Mouse (Mus musculus) adrenal gland, adult 18-20 months (tissue): ENCODE measurements around the gene Gm36210. TPM values are rescaled to one million over a fixed set of nuclear protein-coding genes. Genes with fewer than 3 reads are reported as not detected.
"Not testable (repeated sequence)": the region's sequence is repeated elsewhere in the genome, so short reads cannot be mapped to it uniquely, and the experiment has no call there.

Experiments used
- DNase-seq, 2 experiments: peaks; one replicate each; pipeline ENCODE4 v3.0.0; 2021 to 2022; ENCODE audit warnings: low spot score in 2 of 2
- total RNA-seq, 2 experiments: library from RNA; stranded (reverse); gene quantifications; 1 replicate in 1 of 2; 2 replicates in 1 of 2; pipeline ENCODE4 v1.2.3; 2021

Gm36210 gene
- total RNA-seq, 2 experiments from 2014 or later, result not detected

DNA sequence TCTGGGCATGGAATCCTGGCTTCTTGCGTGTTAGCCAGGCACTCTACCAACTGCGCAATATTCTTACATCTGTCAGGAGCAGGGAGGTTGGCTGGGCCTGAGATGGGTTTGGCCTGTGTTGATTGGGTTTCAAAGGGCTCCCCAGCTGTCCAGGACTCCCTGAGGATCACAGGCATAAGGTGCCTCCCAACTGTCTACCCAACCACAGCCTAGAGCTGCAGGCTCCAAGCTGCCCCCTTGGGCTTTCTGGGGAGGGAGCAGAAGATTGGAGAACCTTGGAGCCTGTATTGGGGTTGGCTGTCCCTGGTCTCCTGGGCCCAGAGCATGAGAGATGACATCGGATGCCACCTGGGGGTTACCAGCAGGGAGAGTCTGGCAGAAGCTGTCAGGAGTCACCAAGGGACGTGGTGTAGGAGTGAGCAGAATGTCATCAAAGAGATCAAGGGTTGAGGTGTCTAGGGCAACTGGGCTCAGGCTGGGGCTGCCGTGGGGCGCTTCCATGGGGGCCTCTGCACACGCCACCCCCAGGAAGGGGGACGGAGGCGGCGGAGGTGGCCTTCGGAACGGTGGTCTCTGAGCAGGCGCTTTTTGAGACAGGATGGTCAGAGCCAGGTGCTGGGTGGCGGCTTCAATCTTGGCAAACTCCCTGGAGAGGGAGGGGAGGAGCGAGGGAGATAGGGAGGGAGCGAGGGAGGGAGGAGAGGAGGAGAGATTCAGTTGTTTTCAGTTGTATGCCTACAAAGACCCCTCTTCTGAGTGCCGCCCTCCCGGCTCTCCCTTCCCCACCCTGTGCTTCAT lies 7.3 kb downstream of the Gm36210 start:
- DNase-seq, result no peak

DNA sequence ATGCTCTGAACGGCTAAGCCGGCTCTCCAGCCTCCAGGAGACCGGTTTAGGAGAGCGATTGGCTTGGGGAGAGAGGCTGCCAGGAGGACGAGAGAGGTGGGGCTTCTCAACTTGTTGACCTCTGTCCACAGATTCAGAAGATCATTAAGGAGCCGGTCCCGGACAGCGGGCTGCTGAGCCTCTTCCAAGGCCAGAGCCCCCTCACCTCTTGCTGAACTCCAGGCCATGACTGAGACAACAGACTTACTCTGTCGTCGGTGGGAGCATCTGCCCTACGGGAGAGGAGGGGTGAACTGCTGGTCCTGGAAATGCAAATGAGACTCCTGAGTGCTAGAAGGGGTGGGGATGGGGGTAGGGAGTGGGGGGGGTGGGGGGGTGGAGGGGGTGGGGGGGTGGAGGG lies 11.1 kb downstream of the Gm36210 start:
- DNase-seq, result no peak

DNA sequence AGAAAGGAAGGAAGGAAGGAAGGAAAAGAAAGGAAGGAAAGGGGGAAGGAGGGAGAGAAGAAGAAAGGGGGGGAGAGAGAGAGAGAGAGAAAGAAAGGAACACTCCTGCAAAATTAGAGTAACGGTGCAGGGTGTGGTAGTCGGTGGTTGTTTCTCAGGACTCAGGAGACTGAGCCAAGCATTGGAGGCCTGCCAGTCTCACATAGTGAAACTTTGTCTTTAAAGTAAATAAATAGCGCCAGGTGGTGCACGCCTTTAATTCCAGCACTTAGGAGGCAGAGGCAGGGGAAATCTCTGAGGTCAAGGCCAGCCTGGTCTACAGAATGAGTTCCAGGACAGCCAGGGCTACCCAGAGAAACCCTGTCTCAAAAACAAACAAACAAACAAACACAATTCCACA lies 19.6 kb downstream of the Gm36210 start:
- no peak for DNase-seq

DNA sequence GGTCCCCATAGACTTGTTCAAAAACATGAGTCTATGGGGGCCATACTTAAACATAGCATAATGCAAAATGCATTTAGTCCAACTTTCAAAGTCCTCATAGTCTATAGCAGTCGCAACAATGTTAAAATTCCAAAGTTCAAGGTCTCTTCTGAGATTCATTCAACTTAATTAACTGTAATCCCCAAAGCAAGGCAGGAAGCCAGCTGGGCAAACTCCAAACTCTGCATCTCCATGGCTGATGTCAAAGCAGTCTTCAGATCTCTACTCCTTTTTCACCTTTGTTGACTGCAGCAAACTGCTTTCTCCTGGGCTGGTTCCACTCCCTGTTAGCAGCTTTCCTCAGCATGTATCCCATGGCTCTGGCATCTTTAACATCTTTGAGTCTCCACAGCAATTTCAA lies 27.3 kb downstream of the Gm36210 start:
- not testable (repeated sequence) for DNase-seq

DNA sequence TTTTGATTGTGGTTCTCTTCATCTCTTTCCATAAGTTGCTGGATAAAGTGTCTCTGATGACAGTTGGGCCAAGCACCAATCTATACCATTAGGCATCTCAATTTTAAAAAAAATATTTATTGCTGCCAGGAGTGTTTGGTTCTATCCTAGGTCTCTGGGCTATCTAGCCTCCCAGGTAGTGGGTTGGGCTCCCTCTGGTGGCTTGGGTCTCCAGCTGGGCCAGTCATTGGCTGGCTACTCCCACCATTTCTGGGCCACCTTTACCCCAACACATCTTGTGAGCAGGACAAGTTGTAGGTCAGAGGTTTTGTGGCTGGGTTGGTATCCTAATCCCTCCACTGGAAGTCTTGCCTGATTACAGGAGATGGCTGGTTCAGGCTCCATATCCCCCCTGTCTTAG lies 28.1 kb downstream of the Gm36210 start:
- no peak for DNase-seq

DNA sequence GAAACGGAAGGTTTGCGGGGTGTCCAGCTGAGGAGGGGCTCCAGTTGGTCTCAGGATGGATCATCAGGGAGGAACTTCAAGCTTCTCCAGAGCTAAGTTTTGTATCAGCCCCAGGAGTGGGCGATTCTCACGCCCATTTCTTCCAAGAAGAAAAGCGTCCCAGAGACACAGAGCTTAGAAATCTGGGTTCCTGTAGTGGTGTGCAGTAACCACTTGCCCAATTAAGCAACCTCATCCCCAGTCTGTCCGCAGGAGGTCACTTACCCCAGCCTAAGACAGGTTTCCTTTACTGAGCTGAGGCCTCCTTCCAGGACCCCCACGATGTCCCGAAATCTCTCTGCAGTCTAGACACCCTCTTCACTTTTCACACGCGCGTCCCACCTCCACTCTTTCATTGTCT lies 29.1 kb downstream of the Gm36210 start:
- DNase-seq, result no peak

DNA sequence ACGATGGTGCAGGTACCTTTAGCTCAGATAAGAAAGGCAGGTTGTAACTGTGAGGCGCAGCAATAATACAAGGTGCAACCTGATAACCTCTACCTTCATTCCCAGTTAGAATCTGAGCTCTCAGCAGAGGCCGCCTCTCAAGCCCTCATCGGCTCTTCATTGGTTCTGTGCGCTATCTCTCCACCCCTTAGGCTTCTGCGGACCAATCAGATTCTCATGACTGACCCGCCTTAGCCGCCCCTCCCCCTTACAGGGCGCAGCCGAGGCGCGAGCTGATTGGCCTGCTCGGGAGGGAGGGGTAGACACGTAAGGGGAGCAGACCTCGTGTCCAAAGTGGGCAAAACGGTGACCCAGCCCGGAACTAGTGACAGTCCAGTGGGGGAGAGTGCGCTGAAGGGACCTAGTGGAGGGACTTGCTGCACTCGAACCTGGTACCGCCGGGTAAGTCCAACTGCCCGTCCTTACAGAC lies 29.5 kb downstream of the Gm36210 start, which contains the start of gene Isoc2a:
Gene Isoc2a (plus strand): TSS at position 401 of the 469 bp plus-strand sequence.
- peak; percentile 75 to 77 for DNase-seq

DNA sequence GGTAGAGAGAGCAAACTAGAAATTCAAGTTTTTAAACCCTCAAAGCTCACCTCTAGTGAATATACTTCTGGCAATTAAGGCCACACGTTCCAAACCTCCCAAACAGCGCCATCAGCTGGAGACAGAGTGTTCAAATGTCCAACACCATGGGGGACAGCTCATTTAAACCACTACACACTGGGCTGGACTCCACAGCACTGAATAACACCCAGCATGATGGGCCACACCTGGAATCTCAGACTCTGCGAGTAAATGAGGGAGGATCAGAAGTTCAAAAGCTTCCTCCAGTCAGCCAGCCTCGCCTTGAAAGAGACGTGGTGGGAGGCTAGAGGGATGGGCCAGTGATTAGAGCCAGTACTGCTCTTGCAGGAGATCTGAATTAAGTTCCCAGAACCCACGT lies 36.2 kb downstream of the Gm36210 start, which contains the start of gene Isoc2b:
Gene Isoc2b (minus strand): TSS at position 126 of the 400 bp plus-strand sequence.
- DNase-seq, result no peak

DNA sequence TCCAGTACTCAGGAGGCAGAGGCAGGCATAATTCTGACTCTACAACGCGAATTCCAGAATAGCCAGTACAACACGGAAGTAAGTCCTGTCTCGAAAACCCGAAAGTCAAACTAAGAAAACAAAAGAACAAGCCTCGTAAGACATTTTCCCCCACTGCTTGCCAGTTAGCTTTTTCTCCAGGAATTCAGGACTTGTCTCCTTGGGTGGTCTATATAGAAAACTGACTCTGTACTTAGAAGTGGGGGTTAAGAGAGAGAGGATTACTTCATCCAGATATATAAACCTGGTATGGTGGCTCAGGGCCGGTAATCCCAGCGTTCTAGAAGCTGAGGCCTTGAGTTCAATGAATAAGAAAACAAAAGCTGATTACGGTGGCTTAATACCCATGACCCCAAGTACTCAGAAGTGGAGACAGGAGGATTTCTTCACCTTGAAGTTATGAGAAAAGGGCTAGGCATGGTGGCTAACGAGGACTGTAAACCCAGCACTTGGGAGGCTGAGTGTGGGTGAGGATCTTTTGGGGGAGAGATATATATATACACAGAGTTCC lies 39.6 kb downstream of the Gm36210 start:
- DNase-seq, result no peak

DNA sequence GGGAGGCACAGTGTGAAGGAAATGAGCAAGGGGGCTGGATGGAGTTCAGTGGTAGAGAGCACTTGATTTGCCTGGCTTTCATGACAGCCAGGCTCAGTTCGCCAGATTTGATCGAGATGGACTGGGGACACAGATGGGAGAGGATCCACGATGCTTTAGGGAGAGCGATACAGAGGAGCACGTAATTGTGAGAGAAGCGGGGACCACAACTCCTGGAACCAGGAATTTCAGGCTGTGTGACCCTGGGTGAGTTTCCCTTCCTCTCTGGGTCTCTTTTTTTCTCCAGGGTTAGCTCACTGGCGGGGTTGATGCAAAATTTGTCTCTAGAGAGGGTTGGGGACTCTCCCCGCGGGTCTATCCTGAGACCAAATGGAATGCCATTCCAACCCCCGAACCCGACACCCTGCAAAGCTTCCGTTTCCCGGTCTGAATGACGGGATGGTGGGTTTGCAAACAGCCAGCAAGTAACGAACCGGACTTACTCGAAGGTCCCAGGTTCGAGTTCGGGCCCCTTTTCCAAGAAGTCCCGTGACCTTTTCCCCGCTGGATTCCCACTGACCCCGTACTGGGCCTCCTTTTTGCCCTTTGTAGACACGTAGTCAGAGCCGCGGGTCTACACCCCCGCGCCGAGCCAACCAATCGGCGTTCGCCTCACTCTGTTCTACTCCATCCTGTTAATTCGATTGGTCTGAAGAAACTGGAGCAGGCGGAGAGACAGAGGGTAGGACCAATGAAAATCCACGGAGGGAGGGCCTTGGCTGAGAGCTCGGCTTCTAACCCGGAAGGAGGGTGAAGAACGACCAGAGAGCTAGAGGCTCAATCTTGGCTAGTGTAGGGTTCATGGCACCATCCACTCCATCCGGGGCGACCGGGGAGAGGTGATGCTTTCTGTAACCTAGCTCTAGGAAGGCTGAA lies 40.5 kb downstream of the Gm36210 start:
- peak; percentile 88 to 90 for DNase-seq

DNA sequence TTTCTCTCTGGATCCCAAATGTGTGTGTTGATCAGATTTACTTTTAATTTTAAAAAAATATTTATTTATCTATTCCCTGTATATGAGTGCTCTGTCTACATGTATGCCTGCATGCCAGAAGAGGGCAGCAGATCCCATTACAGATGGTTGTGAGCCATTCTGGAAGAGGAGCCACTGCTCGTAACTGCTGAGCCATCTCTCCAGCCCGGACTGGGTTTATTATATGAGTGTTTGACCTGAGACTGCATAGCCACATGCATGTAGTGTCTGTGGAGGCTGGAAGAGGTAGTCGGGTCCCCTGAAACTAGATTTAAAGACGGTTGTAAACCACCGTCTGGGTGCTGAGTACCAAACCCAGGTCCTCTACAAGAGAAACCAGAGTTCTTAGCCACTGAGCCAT lies 41.2 kb downstream of the Gm36210 start:
- no peak for DNase-seq

DNA sequence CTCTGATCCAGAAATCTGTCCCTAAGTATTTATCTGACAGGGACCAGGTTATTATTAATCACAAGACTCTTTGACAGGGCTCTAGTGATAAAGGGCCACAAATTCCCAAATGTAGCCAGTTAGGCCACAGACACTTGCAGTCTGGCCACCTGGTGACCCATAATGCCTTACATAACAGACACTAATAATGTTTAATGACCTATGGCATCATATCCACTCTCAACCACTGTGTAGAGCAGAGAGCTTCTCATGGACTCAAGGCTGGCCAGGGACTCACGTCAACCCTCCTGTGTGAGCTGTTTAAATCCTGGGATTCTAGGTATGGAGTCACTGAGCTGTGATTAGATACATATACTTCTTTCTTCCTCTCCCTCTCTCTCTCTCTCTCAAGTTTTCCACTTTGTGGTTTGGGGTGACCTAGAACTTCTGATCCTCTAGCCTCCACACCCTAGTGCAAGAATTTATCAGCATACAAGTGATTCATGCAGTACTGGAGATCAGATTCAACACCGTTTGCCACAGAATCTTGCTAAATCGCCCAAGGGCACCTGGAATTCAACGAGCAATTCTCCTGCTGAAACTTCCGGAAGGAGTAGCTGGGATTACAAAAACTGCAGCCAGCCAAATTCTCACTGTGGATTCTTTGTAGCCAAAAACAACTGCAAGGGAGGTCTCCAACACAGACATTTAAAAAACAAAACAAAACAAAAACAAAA lies 42.0 kb downstream of the Gm36210 start:
- DNase-seq, result no peak

DNA sequence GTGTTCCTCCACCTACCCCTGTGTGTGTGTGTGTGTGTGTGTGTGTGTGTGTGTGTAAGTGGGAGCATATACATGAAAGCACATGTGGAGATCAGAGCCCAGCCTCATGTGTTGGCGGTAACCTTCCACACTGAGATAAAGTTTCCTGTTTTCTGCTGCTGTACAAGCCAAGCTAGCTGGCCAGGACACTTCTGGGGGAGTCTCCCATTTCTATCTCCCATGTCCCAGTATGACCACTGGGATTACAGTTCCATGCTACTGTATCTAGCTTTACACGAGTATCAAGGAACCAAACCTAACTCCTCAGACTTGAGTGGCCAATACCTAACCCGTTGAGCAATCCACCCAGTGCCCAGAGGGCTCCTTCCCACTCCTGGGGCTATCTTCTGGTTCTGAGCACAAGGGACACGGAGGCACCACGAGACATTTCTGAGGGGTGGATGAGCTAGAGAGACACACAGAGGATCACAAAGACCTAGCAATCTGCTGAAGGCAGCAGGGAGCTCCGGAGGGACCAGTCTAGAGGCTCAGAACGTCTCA lies 42.7 kb downstream of the Gm36210 start:
- no peak for DNase-seq

DNA sequence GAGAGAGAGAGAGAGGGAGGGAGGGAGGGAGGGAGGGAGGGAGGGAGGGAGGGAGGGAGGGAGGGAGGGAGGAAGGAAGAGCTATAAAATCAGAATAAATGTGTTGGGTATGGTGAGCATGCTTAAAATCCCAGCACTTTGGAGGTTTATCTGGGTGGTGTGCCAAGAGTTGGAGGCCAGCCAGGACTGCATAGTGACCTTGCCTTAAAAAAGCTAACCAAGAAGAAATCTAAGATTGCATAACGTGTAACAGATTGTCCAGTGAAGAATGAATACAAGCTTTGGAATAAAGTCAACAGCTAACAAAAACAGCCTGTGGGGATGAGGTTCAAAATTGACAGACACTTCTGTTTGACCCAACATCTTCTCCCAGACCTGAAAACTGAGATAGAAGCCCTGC lies 43.3 kb downstream of the Gm36210 start:
- DNase-seq, result peak; percentile 80 to 81

DNA sequence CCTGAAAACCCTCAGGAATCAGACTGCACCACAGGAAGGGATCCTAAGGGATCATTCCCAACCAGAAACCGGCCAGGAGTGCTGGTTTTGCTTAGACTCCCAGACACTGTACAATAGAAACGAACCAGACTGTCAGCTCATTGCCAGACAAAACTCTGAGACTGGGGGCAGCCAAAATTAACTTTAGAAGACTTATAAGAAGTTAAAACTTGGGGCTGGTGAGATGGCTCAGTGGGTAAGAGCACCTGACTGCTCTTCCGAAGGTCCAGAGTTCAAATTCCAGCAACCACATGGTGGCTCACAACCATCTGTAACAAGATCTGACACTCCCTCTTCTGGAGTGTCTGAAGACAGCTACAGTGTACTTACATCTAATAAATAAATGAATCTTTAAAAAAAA lies 45.4 kb downstream of the Gm36210 start:
- DNase-seq, result not testable (repeated sequence)

DNA sequence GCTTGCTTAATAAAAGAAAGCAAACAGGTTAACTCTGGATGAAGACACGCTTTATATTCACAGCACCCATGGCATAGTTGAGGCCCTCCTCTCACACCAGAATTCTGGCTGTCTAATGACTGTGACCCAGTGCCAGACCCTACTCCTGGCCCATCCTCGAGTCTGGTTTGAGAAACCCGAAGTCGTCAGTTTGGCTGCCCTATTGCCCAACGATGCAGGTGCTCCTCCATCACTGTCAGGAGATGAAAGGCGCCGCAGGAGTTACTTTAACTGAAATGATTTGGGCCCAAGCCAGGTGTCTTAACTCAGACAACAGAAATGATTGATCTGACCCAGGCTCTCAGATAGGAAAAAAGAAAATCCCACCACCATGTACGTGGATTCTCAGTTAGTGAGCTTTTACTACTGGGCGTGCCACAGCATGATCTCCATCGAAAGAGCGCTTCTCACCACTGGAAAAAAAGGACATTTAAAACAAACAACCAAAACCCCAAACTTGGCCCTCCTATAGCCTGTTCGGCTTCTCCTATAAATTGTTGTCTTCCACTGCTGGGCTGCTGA lies 46.8 kb downstream of the Gm36210 start:
- no peak for DNase-seq

DNA sequence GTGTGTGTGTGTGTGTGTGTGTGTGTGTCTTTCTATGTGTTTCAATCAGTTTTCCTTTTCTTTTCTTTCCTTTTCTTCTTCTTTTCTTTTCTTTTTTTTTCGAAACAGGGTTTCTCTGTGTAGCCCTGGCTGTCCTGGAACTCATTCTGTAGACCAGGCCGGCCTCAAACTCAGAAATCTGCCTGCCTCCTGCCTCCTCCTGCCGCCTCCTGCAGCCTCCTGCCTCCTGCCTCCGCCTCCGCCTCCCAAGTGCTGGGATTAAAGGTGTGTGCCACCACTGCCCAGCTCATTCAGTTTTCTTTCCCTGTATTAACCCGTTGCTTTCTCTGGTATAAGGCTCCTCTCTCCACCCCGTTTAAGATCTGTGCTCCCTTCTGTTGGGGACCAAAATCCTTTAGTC lies 49.0 kb downstream of the Gm36210 start:
- DNase-seq, result no peak

DNA sequence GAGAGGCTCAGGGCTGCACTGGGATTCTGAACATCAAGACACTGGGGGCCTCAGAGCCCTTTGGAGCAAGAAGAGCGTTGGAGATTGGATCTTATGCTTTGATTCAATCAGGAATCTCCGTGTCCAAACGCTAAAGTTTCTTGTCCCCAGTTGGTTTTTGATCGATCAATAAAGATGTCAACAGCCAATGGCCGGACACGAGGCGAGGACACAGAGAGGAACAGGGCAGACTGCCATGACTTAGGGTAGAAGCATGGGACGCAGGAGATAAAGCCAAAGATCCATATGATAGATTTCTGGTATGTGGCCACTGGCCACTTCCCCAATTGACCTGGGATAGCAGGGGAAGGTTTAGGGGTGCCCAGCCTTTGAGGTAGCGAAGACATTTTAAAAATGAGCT lies 49.8 kb downstream of the Gm36210 start:
- DNase-seq, result no peak

DNA sequence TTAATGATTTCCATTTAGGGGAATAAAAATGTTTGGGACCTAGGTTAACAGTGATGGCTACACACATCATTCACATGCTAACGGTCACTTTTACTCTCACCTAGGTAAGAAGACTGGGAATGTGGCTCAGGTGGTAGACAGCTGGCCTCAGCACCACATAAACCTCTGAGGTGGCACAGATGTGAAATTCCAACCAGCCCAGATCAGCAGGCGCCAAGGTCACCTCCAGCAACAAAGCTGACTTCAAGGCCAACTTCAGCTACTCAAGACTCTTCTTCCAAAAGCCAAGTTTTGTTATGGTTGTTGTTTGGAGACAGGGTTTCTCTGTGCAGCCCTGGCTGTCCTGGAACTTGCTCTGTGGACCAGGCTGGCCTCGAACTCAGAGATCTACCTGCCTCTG lies 52.7 kb downstream of the Gm36210 start:
- no peak for DNase-seq

DNA sequence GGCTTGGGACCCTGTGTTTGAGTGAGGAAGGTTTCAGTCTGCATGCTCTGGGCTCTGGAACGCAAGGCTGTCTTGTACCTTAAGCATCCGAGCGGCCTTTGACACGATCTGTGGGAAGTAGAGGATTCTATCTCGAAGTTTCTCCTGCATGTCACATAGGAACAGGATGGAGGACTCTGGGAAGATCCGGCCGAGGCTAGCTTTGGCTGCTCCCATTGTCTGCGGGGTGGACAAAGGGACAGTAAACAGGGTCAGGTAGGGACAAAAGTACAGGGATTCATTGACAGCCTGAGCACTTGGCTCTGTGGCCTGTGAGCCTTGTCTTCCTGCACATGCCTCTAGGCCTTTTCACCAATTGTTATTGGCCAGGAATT lies 55.0 kb downstream of the Gm36210 start:
- no peak for DNase-seq
